Mouse (Mus musculus) liver, adult 2 months (tissue): ENCODE measurements around the gene Map4.

Source experiments
- CTCF ChIP-seq: fragments of 200-500 bp; IDR thresholded peaks from 2 replicates; pipeline ENCODE4 v1.5.1; 2011; ENCODE audit warnings: low read depth, low read length, control low read depth
- POLR2A ChIP-seq: fragments of 200-500 bp; IDR thresholded peaks from 2 replicates; pipeline ENCODE4 v1.6.1; 2011; ENCODE audit warnings: low read length, control low read depth; ENCODE audit not compliant: insufficient read depth; ENCODE audit errors: extremely low read depth

- TF ChIP-seq CTCF (no peak), POLR2A (no peak)
Observed at GRCm38 (mm10) chr9:109907774-109908465, 23.3 kb upstream of the Map4 start.
